Mouse (Mus musculus) midbrain, embryonic 10.5 days (tissue): ENCODE results near the gene Fhod1. TPM values are rescaled to one million over a fixed set of nuclear protein-coding genes. Genes with fewer than 3 reads are reported as not detected.

Source experiments
- DNase-seq: peaks from one replicate; pipeline ENCODE4 v3.0.0-alpha.2; 2017; ENCODE audit warnings: low spot score
- H3K27ac ChIP-seq: fragments of 300-500 bp; sonication (generic); replicated peaks from 2 replicates; pipeline ENCODE4 v1.5.1; 2016; ENCODE audit warnings: mild to moderate bottlenecking
- H3K27me3 ChIP-seq: fragments of 300-500 bp; sonication (generic); 2 replicates; pipeline ENCODE4 v1.6.1; 2016; ENCODE audit warnings: low read depth, mild to moderate bottlenecking; ENCODE audit not compliant: poor library complexity, severe bottlenecking
- H3K36me3 ChIP-seq: fragments of 300-500 bp; sonication (generic); 2 replicates; pipeline ENCODE4 v1.6.1; 2016; ENCODE audit warnings: mild to moderate bottlenecking, moderate library complexity
- H3K4me1 ChIP-seq: fragments of 300-500 bp; sonication (generic); 2 replicates; pipeline ENCODE4 v1.6.1; 2016
- H3K4me3 ChIP-seq: fragments of 300-500 bp; sonication (generic); 2 replicates; pipeline ENCODE4 v1.5.1; 2016; ENCODE audit warnings: mild to moderate bottlenecking, moderate library complexity
- H3K9me3 ChIP-seq: fragments of 300-500 bp; sonication (generic); replicated peaks from 2 replicates; pipeline ENCODE4 v1.6.1; 2016; ENCODE audit warnings: mild to moderate bottlenecking
- WGBS: fragments of 180-500 bp; shearing (Covaris S2); methylation state at CpG from one replicate; pipeline ENCODE4 v1.1.7; 2016; 5-methylcytosine and 5-hydroxymethylcytosine counted together
- polyA plus RNA-seq: library from polyadenylated mRNA; unstranded; fragments of >200 nt; fragmentation: Nextera tagmentation; extraction: Ambion mirVana; gene quantifications from 2 replicates; pipeline ENCODE4 v1.2.1, GENCODE M21; 2016

Gene Fhod1
- polyA plus RNA-seq, 1 experiment from 2014 or later: 2.2 TPM

- H3K4me1 ChIP-seq: peaks cover 28% of the 10 kb centered on the region
- no peaks in the 10 kb centered on the region for H3K9me3 ChIP-seq
- peak overlapping the region; percentile 86 for H3K27ac ChIP-seq
- peaks cover 53% of the 10 kb centered on the region for H3K36me3 ChIP-seq
- H3K27me3 ChIP-seq: no peaks in the 10 kb centered on the region
- no peak for DNase-seq
- WGBS: 46% methylated on average over 6 of the region's 6 CpGs
- H3K4me3 ChIP-seq: peak overlapping the region; percentile 88
Observed at GRCm38 (mm10) chr8:105326968-105327367, 20.8 kb downstream of the Fhod1 start.

GRCm38 (mm10) chr8:105326141-105326672, 21.5 kb downstream of the Fhod1 start, which contains the start of the genes Lrrc29 and Tmem208:
Gene Lrrc29 (minus strand): TSS chr8:105326278.
Gene Tmem208 (plus strand): TSS chr8:105326354.
- Histone ChIP-seq H3K36me3 (peaks cover 52% of the 10 kb centered on the region), H3K4me1 (peaks cover 28% of the 10 kb centered on the region), H3K27ac (peak within 1 kb of the TSS; percentile 86), H3K4me3 (peak within 1 kb of the TSS; percentile 88), H3K27me3 (no peaks in the 10 kb centered on the region), H3K9me3 (no peaks in the 10 kb centered on the region)
- DNase-seq: peak; percentile 97
- under 1% methylated on average over 36 of the region's 36 CpGs for WGBS

GRCm38 (mm10) chr8:105325641-105326093, 22.1 kb downstream of the Fhod1 start:
- H3K36me3 ChIP-seq: peaks cover 47% of the 10 kb centered on the region
- H3K4me3 ChIP-seq: peak overlapping the region; percentile 88
- peaks cover 28% of the 10 kb centered on the region for H3K4me1 ChIP-seq
- no peaks in the 10 kb centered on the region for H3K27me3 ChIP-seq
- 0% methylated on average over 12 of the region's 12 CpGs for WGBS
- H3K27ac ChIP-seq: peak overlapping the region; percentile 86
- H3K9me3 ChIP-seq: no peaks in the 10 kb centered on the region
- no peak for DNase-seq

GRCm38 (mm10) chr8:105323183-105323582, 24.6 kb downstream of the Fhod1 start:
- H3K9me3 ChIP-seq: no peaks in the 10 kb centered on the region
- H3K36me3 ChIP-seq: peaks cover 43% of the 10 kb centered on the region
- H3K4me1 ChIP-seq: peaks cover 28% of the 10 kb centered on the region
- DNase-seq: no peak
- no peak overlapping the region for H3K4me3 ChIP-seq
- 86% methylated on average over 4 of the region's 4 CpGs for WGBS
- H3K27me3 ChIP-seq: no peaks in the 10 kb centered on the region
- H3K27ac ChIP-seq: no peak overlapping the region

DNA sequence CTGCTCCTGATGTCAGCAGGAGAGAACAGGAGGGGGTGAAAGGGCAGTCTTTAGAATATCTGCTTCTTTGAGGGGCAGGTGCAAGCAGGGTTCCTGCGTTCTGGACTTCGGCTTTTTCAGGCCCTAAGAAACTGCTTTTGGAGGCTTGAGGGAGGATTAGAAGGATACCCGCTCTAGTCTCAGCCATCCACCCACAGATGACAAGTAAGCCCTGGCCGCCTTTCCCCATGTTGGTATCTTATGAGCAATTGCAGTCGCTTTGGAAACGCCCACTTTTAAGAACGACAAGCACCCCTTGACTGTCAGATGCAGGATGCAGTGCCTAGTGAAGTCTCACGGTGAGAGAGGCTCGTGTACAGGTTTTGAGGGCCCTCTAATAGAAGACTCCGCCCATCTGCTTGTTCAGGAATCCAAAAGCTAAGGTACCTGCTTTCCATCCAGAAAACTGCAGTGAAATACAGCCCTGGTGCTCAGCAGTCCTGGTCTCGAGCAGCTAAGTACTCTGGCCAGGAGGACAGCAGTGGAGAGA, 29.0 kb downstream of the Fhod1 start:
- WGBS: 83% methylated on average over 11 of the region's 11 CpGs

DNA sequence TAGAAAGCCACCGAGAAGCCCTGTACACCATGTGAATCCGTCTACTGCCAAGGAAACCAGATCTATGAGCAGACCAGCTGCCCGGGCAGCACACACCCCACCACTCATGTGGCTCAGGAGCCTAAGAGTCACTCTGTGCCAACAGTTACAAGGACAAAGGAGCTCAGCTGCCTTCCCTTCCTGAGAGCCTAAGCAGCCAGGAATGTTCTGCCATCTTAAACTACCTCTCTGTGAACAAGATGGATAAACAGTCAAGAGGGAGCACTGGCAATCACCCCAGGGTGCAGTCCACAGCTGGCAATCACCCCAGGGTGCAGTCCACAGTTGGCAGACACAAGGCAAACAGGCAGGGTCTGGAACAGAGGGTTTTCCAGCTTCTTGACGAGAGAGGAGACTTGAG, 29.8 kb downstream of the Fhod1 start:
- 90% methylated on average over 4 of the region's 4 CpGs for WGBS
- H3K36me3 ChIP-seq: peaks cover 87% of the 10 kb centered on the region

More for the DNA sequence above, 29.0 kb downstream of the Fhod1 start:
- no peaks in the 10 kb centered on the region for H3K27me3 ChIP-seq
- DNase-seq: no peak
- H3K9me3 ChIP-seq: no peaks in the 10 kb centered on the region
- H3K4me3 ChIP-seq: no peak overlapping the region
- 0 out of 2 replicates have a peak, but pooled peaks cover 3% of the 10 kb centered on the region for H3K4me1 ChIP-seq
- no peak overlapping the region for H3K27ac ChIP-seq
- H3K36me3 ChIP-seq: peaks cover 82% of the 10 kb centered on the region

GRCm38 (mm10) chr8:105315073-105315769, 32.5 kb downstream of the Fhod1 start:
- H3K9me3 ChIP-seq: no peaks in the 10 kb centered on the region
- H3K36me3 ChIP-seq: peaks cover 98% of the 10 kb centered on the region
- DNase-seq: no peak
- no peaks in the 10 kb centered on the region for H3K27me3 ChIP-seq
- no peak overlapping the region for H3K27ac ChIP-seq
- WGBS: 92% methylated on average over 18 of the region's 18 CpGs
- no peak overlapping the region for H3K4me3 ChIP-seq
- 0 out of 2 replicates have a peak, but pooled peaks cover 4% of the 10 kb centered on the region for H3K4me1 ChIP-seq

More for the DNA sequence above, 29.8 kb downstream of the Fhod1 start:
- no peak for DNase-seq
- H3K4me3 ChIP-seq: no peak overlapping the region
- no peaks in the 10 kb centered on the region for H3K27me3 ChIP-seq
- H3K27ac ChIP-seq: no peak overlapping the region
- H3K4me1 ChIP-seq: 0 out of 2 replicates have a peak, but pooled peaks cover 4% of the 10 kb centered on the region
- H3K9me3 ChIP-seq: no peaks in the 10 kb centered on the region

GRCm38 (mm10) chr8:105313622-105314402, 33.9 kb downstream of the Fhod1 start:
- no peak for DNase-seq
- Histone ChIP-seq H3K4me3 (no peak overlapping the region), H3K27me3 (no peaks in the 10 kb centered on the region), H3K4me1 (0 out of 2 replicates have a peak, but pooled peaks cover 4% of the 10 kb centered on the region), H3K9me3 (no peaks in the 10 kb centered on the region), H3K27ac (no peak overlapping the region), H3K36me3 (peaks cover 98% of the 10 kb centered on the region)
- WGBS: 78% methylated on average over 9 of the region's 9 CpGs

DNA sequence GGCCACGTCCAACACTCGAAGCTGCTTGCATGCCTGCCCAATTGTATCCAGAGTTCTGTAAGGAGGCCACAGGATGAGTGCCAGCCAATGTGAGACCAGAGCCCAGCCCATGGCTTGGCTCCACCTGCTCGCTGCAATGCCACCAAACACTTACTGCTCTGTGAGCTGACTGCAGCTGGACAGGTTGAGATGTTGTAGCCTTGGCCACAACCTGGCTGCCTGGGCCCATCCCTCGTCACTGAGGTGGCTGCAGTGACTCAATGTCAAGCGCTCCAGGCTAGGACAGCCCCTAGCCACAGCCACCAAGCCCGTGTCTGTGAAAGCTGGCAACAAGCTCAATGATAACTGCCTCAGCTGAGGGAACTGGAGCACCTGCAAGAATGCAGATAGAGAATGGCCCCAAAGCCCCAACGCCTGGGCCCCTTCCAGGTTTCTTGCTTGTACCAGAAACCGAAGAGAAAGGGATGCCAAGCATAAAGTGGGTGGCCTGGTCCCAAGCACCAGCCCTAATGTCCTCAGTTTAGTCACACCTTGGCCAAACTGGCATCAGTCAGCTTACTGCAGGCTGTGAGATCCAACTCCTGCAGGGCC, 34.8 kb downstream of the Fhod1 start:
- no peak overlapping the region for H3K4me3 ChIP-seq
- no peak overlapping the region for H3K27ac ChIP-seq
- 0 out of 2 replicates have a peak, but pooled peaks cover 4% of the 10 kb centered on the region for H3K4me1 ChIP-seq
- no peaks in the 10 kb centered on the region for H3K9me3 ChIP-seq
- no peaks in the 10 kb centered on the region for H3K27me3 ChIP-seq
- peaks cover 98% of the 10 kb centered on the region for H3K36me3 ChIP-seq
- WGBS: 95% methylated on average over 8 of the region's 8 CpGs
- DNase-seq: no peak

DNA sequence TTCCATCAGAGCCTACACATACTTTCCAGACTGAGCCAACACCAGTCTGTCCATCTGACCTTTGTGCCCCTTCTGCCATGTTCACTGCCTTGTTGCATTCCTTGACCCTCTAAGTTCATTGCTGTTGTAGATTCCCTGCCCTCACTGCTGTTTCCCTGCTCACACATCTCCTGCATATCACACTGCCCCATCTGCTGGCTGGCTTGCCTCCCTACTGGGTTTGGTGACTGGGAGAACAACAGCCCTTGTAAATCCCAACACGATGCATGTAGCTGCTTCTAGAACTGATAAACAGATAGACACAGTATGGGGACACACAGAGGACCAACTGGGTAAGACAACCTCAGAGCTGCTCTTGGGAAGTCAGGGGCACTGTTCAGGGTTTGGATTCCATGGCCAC, 36.0 kb downstream of the Fhod1 start:
- H3K9me3 ChIP-seq: no peaks in the 10 kb centered on the region
- no peaks in the 10 kb centered on the region for H3K27me3 ChIP-seq
- H3K36me3 ChIP-seq: peaks cover 98% of the 10 kb centered on the region
- no peak overlapping the region for H3K27ac ChIP-seq
- no peak overlapping the region for H3K4me3 ChIP-seq
- WGBS: 91% methylated on average over 1 of the region's 1 CpGs
- 0 out of 2 replicates have a peak, but pooled peaks cover 4% of the 10 kb centered on the region for H3K4me1 ChIP-seq
- DNase-seq: no peak

DNA sequence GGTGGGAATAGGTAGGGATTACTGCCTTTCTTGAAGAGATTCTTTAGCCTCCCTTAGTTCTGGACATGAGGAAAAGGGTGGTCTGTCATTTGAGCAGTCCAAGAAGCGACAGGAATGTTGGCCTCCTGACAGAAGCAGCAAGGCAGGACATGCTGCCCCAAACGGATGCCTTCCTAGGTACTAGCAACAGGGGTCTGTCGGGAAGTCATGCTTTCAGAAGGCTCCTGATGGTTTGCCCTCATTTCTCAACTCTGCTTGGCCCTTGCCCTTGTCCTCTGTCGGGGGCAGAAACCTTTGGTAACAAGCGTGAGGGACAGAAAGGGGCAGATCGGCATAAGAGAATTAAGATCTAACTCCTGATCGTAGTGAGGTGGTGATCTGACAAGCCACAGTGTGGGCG, 37.6 kb downstream of the Fhod1 start:
- Histone ChIP-seq H3K4me1 (peaks cover 17% of the 10 kb centered on the region), H3K36me3 (peaks cover 94% of the 10 kb centered on the region), H3K27me3 (no peaks in the 10 kb centered on the region), H3K27ac (no peak overlapping the region), H3K9me3 (no peaks in the 10 kb centered on the region), H3K4me3 (no peak overlapping the region)
- no peak for DNase-seq
- 92% methylated on average over 8 of the region's 8 CpGs for WGBS
